Mouse (Mus musculus) CD4-positive, CD25-positive, alpha-beta regulatory T cell, adult 2 months (primary cell): Measurements from ENCODE around the gene Kctd2.
"Not testable (repeated sequence)": the region's sequence is repeated elsewhere in the genome, so short reads cannot be mapped to it uniquely, and the experiment has no call there.

Source experiments
- DNase-seq: peaks from one replicate; pipeline ENCODE4 v3.0.0-alpha.2; 2012; ENCODE audit warnings: low read depth, low spot score

Gene Kctd2

GRCm38 (mm10) chr11:115473626-115474275 is 53.8 kb downstream of the Kctd2 start:
- DNase-seq = peak; percentile 96

- peak; percentile 95 for DNase-seq
Measured at GRCm38 (mm10) chr11:115475025-115475757, 55.3 kb downstream of the Kctd2 start, which contains the start of gene Armc7. Gene Armc7 (plus strand): TSS chr11:115475667.

GRCm38 (mm10) chr11:115475758-115476237 is 55.9 kb downstream of the Kctd2 start:
- no peak for DNase-seq

GRCm38 (mm10) chr11:115476630-115477029 is 56.7 kb downstream of the Kctd2 start:
- not testable (repeated sequence) for DNase-seq

GRCm38 (mm10) chr11:115477388-115477787 is 57.5 kb downstream of the Kctd2 start:
- peak; percentile 73 for DNase-seq

GRCm38 (mm10) chr11:115478296-115478938 is 58.5 kb downstream of the Kctd2 start:
- no peak for DNase-seq
